Comparison of ENCODE assay signal across 8 mouse cellular contexts in genomic region chr7:19024581-19025255, GRCm38 (mm10). TPM values are rescaled to one million over a fixed set of nuclear protein-coding genes. Genes with fewer than 3 reads are reported as not detected.
DNase-seq lines count a peak whose midpoint lies in the region; ATAC-seq and TF ChIP-seq lines count a peak whose summit lies in the region.

No protein-coding gene starts in this region.

- WGBS in forebrain, embryonic 12.5 days: 3% methylated on average over 28 of the region's 36 CpGs
- WGBS in stomach, embryonic 16.5 days: under 1% methylated on average over 36 of the region's 36 CpGs

- peak; percentile 21 for DNase-seq in spleen, adult 12 weeks (ENCODE audit: low spot score)
- no peak for DNase-seq in spleen, adult 18-20 months
- DNase-seq in kidney, adult 9 months: peak; percentile 49
- DNase-seq in adipocyte (ENCODE audit: low spot score): no peak

- peaks cover 40% of the 10 kb centered on the region for H3K27me3 ChIP-seq in forebrain, embryonic 12.5 days
- peaks cover 31% of the 10 kb centered on the region for H3K27me3 ChIP-seq in megakaryocyte, embryonic 14.5 days (replicated peaks)
- peaks cover 28% of the 10 kb centered on the region for H3K27me3 ChIP-seq in stomach, embryonic 16.5 days (ENCODE audit: control insufficient read depth, insufficient read depth, low read length)

- H3K4me1 ChIP-seq in bone marrow macrophage, adult 2 months (ENCODE audit: control insufficient read depth, insufficient read depth, low read length): peaks cover 30% of the 10 kb centered on the region
- H3K4me1 ChIP-seq in forebrain, embryonic 12.5 days: peaks cover 24% of the 10 kb centered on the region
- peaks cover 76% of the 10 kb centered on the region for H3K4me1 ChIP-seq in megakaryocyte, embryonic 14.5 days
- peaks cover 18% of the 10 kb centered on the region for H3K4me1 ChIP-seq in stomach, embryonic 16.5 days (ENCODE audit: control insufficient read depth, insufficient read depth, low read length)

- H3K9ac ChIP-seq in forebrain, embryonic 12.5 days: peak overlapping the region; percentile 93
- H3K9ac ChIP-seq in stomach, embryonic 16.5 days (ENCODE audit: low read length): peak overlapping the region; percentile 95

- TF ChIP-seq CTCF in bone marrow macrophage, adult 2 months (IDR thresholded peaks at IDR 0.05; ENCODE audit: low read depth, low read length): no peak

- peak overlapping the region; percentile 84 for H3K4me2 ChIP-seq in forebrain, embryonic 12.5 days
- H3K4me2 ChIP-seq in stomach, embryonic 16.5 days (ENCODE audit: low read depth, low read length): peak overlapping the region; percentile 68

- H3K9me3 ChIP-seq in forebrain, embryonic 12.5 days: no peaks in the 10 kb centered on the region
- no peaks in the 10 kb centered on the region for H3K9me3 ChIP-seq in megakaryocyte, embryonic 14.5 days
- no peaks in the 10 kb centered on the region for H3K9me3 ChIP-seq in stomach, embryonic 16.5 days (replicated peaks; ENCODE audit: control insufficient read depth, low read length)

- ATAC-seq in forebrain, embryonic 12.5 days (ENCODE audit: low FRiP score): peak; percentile 62
- peak; percentile 18 for ATAC-seq in stomach, embryonic 16.5 days (ENCODE audit: insufficient read depth, low FRiP score)

- TF ChIP-seq POLR2A in bone marrow macrophage, adult 2 months (IDR thresholded peaks at IDR 0.05; ENCODE audit: borderline replicate concordance, low read depth, low read length): no peak

- peak overlapping the region; percentile 98 for H3K4me3 ChIP-seq in bone marrow macrophage, adult 2 months (ENCODE audit: insufficient read depth, low read length)
- H3K4me3 ChIP-seq in forebrain, embryonic 12.5 days (replicated peaks): peak overlapping the region; percentile 92
- peak overlapping the region; percentile 95 for H3K4me3 ChIP-seq in megakaryocyte, embryonic 14.5 days (replicated peaks)
- H3K4me3 ChIP-seq in stomach, embryonic 16.5 days (replicated peaks; ENCODE audit: low read length): peak overlapping the region; percentile 94

- peak overlapping the region; percentile 22 for H3K27ac ChIP-seq in bone marrow macrophage, adult 2 months (ENCODE audit: insufficient read depth, low read depth, low read length)
- peak overlapping the region; percentile 38; the same call in 1 of the 2 replicates for H3K27ac ChIP-seq in forebrain, embryonic 12.5 days
- peak overlapping the region; percentile 2; the same call in 1 of the 2 replicates for H3K27ac ChIP-seq in stomach, embryonic 16.5 days (ENCODE audit: low read length)

- peaks cover 14% of the 10 kb centered on the region for H3K36me3 ChIP-seq in forebrain, embryonic 12.5 days (replicated peaks)
- H3K36me3 ChIP-seq in megakaryocyte, embryonic 14.5 days (replicated peaks; ENCODE audit: low read length): peaks cover 17% of the 10 kb centered on the region
- H3K36me3 ChIP-seq in stomach, embryonic 16.5 days (ENCODE audit: control insufficient read depth, insufficient read depth, low read length): peaks cover 7% of the 10 kb centered on the region

RNA-seq across cellular contexts. Expression of gene Sympk, which starts 0.5 kb away (rescaled TPM):
- polyA plus RNA-seq in bone marrow macrophage, adult 2 months (2012; ENCODE audit: insufficient read depth, insufficient read length, missing spikeins): 61.9 and 64.4 TPM in 2 replicates
- 50.6 and 53.2 TPM in 2 replicates for polyA plus RNA-seq in forebrain, embryonic 12.5 days (2016; fragmentation: Nextera tagmentation; extraction: Ambion mirVana)
- polyA plus RNA-seq in megakaryocyte, embryonic 14.5 days (2012; ENCODE audit: insufficient read depth, low replicate concordance): 176 and 205 TPM in 2 replicates
- 20.2 and 22.5 TPM in 2 replicates for polyA plus RNA-seq in stomach, embryonic 16.5 days (2015; fragmentation: Nextera tagmentation; extraction: Ambion mirVana)

RNA-seq across cellular contexts. Expression of gene Foxa3, which starts 1.4 kb away (rescaled TPM):
- not detected in 2 replicates for polyA plus RNA-seq in bone marrow macrophage, adult 2 months (2012; ENCODE audit: insufficient read depth, insufficient read length, missing spikeins)
- polyA plus RNA-seq in forebrain, embryonic 12.5 days (2016; fragmentation: Nextera tagmentation; extraction: Ambion mirVana): 0.09 TPM in 1 of 2 replicates, not detected in the other
- not detected in 2 replicates for polyA plus RNA-seq in megakaryocyte, embryonic 14.5 days (2012; ENCODE audit: insufficient read depth, low replicate concordance)
- polyA plus RNA-seq in stomach, embryonic 16.5 days (2015; fragmentation: Nextera tagmentation; extraction: Ambion mirVana): 32.5 and 37.1 TPM in 2 replicates

RNA-seq across cellular contexts. Expression of gene Irf2bp1, which starts 20.9 kb away (rescaled TPM):
- 16.4 and 17.5 TPM in 2 replicates for polyA plus RNA-seq in bone marrow macrophage, adult 2 months (2012; ENCODE audit: insufficient read depth, insufficient read length, missing spikeins)
- 36.2 and 39.8 TPM in 2 replicates for polyA plus RNA-seq in forebrain, embryonic 12.5 days (2016; fragmentation: Nextera tagmentation; extraction: Ambion mirVana)
- polyA plus RNA-seq in megakaryocyte, embryonic 14.5 days (2012; ENCODE audit: insufficient read depth, low replicate concordance): 53.2 and 120 TPM in 2 replicates
- 10.7 and 14.3 TPM in 2 replicates for polyA plus RNA-seq in stomach, embryonic 16.5 days (2015; fragmentation: Nextera tagmentation; extraction: Ambion mirVana)

RNA-seq across cellular contexts. Expression of gene Rsph6a, which starts 29.8 kb away (rescaled TPM):
- not detected in 2 replicates for polyA plus RNA-seq in bone marrow macrophage, adult 2 months (2012; ENCODE audit: insufficient read depth, insufficient read length, missing spikeins)
- not detected in 2 replicates for polyA plus RNA-seq in forebrain, embryonic 12.5 days (2016; fragmentation: Nextera tagmentation; extraction: Ambion mirVana)
- polyA plus RNA-seq in megakaryocyte, embryonic 14.5 days (2012; ENCODE audit: insufficient read depth, low replicate concordance): not detected in 2 replicates
- polyA plus RNA-seq in stomach, embryonic 16.5 days (2015; fragmentation: Nextera tagmentation; extraction: Ambion mirVana): not detected in 2 replicates

RNA-seq across cellular contexts. Expression of gene Mypop, which starts 33.7 kb away (rescaled TPM):
- polyA plus RNA-seq in bone marrow macrophage, adult 2 months (2012; ENCODE audit: insufficient read depth, insufficient read length, missing spikeins): 1.0 and 1.2 TPM in 2 replicates
- polyA plus RNA-seq in forebrain, embryonic 12.5 days (2016; fragmentation: Nextera tagmentation; extraction: Ambion mirVana): 3.3 and 4.6 TPM in 2 replicates
- 2.5 and 6.7 TPM in 2 replicates for polyA plus RNA-seq in megakaryocyte, embryonic 14.5 days (2012; ENCODE audit: insufficient read depth, low replicate concordance)
- polyA plus RNA-seq in stomach, embryonic 16.5 days (2015; fragmentation: Nextera tagmentation; extraction: Ambion mirVana): 1.6 and 2.3 TPM in 2 replicates

Comparison
In these comparisons a context has a peak if more than half of its experiments do, and no peak if none do; other contexts are left out.
1. DNase-seq: peak in spleen, adult 12 weeks (single experiment) and kidney, adult 9 months (single experiment); none in spleen, adult 18-20 months (0 of 2) and adipocyte (single experiment).
2. RNA of gene Foxa3, which starts 1.4 kb away (polyA plus RNA-seq): 32.5 to 37.1 TPM in stomach, embryonic 16.5 days; 0.09 TPM in forebrain, embryonic 12.5 days, not detected in bone marrow macrophage, adult 2 months and not detected in megakaryocyte, embryonic 14.5 days; every median in the first group is over 10 times any median in the second.
3. Peak in every context shown above with its lines, with median percentiles within 50 percentile points of each other: H3K27ac ChIP-seq and H3K4me3 ChIP-seq.